Mouse (Mus musculus) left cerebral cortex, adult 8-10 months (tissue): ENCODE measurements around the gene Pcdh18. TPM values are rescaled to one million over a fixed set of nuclear protein-coding genes. Genes with fewer than 3 reads are reported as not detected.

Source experiments
- DNase-seq, 2 experiments: peaks; one replicate each; pipeline ENCODE4 v3.0.0; 2022; ENCODE audit warnings: low spot score in 2 of 2
- total RNA-seq, 4 experiments: library from RNA; stranded (reverse); gene quantifications; 2 replicates each; pipeline ENCODE4 v1.2.4; 2022

The Pcdh18 gene
- total RNA-seq: 1 to 10 TPM; 4.4 to 6.0 (median 5.2) TPM

- peak; percentile 33 to 37 for DNase-seq
Measured at GRCm38 (mm10) chr3:49756870-49757625, at the start of gene Pcdh18. Gene Pcdh18 (minus strand): TSS chr3:49757325.

GRCm38 (mm10) chr3:49806823-49807222 lies 49.7 kb upstream of the Pcdh18 start:
- no peak for DNase-seq

GRCm38 (mm10) chr3:49805511-49805910 lies 48.4 kb upstream of the Pcdh18 start:
- no peak for DNase-seq

GRCm38 (mm10) chr3:49788296-49788695 lies 31.2 kb upstream of the Pcdh18 start:
- no peak for DNase-seq

GRCm38 (mm10) chr3:49787719-49788118 lies 30.6 kb upstream of the Pcdh18 start:
- DNase-seq: no peak

GRCm38 (mm10) chr3:49768992-49769738 lies 12.0 kb upstream of the Pcdh18 start:
- DNase-seq: no peak

- DNase-seq: no peak
Measured at GRCm38 (mm10) chr3:49762711-49763110, 5.6 kb upstream of the Pcdh18 start.

GRCm38 (mm10) chr3:49761971-49762370 lies 4.8 kb upstream of the Pcdh18 start:
- DNase-seq: no peak

- no peak for DNase-seq
Measured at GRCm38 (mm10) chr3:49757626-49758019, 498 bp upstream of the Pcdh18 start.

GRCm38 (mm10) chr3:49755986-49756845 lies 909 bp downstream of the Pcdh18 start:
- no peak for DNase-seq

GRCm38 (mm10) chr3:49752766-49753165 lies 4.4 kb downstream of the Pcdh18 start:
- DNase-seq: no peak

- DNase-seq: no peak
Measured at GRCm38 (mm10) chr3:49749491-49750284, 7.4 kb downstream of the Pcdh18 start.

- DNase-seq: no peak
Measured at GRCm38 (mm10) chr3:49748054-49748453, 9.1 kb downstream of the Pcdh18 start.

- DNase-seq: no peak
Measured at GRCm38 (mm10) chr3:49739061-49739460, 18.1 kb downstream of the Pcdh18 start.

GRCm38 (mm10) chr3:49738531-49738930 lies 18.6 kb downstream of the Pcdh18 start:
- no peak for DNase-seq

- no peak for DNase-seq
Measured at GRCm38 (mm10) chr3:49706503-49706902, 50.6 kb downstream of the Pcdh18 start.

- no peak for DNase-seq
Measured at GRCm38 (mm10) chr3:49699951-49700350, 57.2 kb downstream of the Pcdh18 start.
